Mouse (Mus musculus): ENCODE measurements around the gene Krt5. TPM values are rescaled to one million over a fixed set of nuclear protein-coding genes. Genes with fewer than 3 reads are reported as not detected.

Gene Krt5
- polyA plus RNA-seq, 1 experiment from 2014 or later, result 0.63 TPM

DNA sequence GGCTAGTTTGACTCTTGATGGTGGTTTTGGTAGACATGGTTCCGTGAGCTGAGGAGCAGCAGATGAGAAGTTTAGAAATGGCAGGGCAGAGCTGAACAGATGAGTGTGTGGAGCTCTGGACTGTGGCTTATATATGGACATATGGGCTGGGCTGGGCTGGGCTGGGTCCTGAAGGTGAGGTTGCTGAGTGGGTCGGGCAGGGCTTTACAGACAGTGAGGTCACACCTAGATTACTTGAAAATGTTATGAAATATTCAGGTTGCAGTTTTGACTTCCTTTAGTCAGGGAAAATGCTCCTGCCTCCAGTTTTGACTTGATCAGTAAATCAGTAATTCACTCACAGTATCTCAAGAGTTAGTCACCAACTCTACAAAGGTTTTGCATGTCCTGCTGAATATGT, 32.5 kb downstream of the Krt5 start, which contains the start of gene Krt6b:
Krt6b (minus strand) TSS at position 101 of the 400 bp plus-strand sequence.
- Histone ChIP-seq H3K9ac (ENCODE audit: low read depth, low read length) (no peak within 1 kb of the TSS), H3K27me3 (replicated peaks; ENCODE audit: control insufficient read depth, insufficient read depth, low read length) (no peaks in the 10 kb centered on the region), H3K4me1 (replicated peaks; ENCODE audit: control insufficient read depth, insufficient read depth, low read length) (no peaks in the 10 kb centered on the region), H3K4me3 (ENCODE audit: low read depth, low read length) (no peak within 1 kb of the TSS), H3K4me2 (no peak within 1 kb of the TSS), H3K9me3 (ENCODE audit: control insufficient read depth, low read length) (no peaks in the 10 kb centered on the region), H3K36me3 (ENCODE audit: control insufficient read depth, insufficient read depth, low read length) (no peaks in the 10 kb centered on the region), H3K27ac (ENCODE audit: low read depth, low read length) (no peak within 1 kb of the TSS)
- no peak for DNase-seq (ENCODE audit: low spot score)
- WGBS, result 77% methylated on average over 2 of the region's 2 CpGs
- ATAC-seq (replicated peaks; ENCODE audit: low FRiP score), result no peak

DNA sequence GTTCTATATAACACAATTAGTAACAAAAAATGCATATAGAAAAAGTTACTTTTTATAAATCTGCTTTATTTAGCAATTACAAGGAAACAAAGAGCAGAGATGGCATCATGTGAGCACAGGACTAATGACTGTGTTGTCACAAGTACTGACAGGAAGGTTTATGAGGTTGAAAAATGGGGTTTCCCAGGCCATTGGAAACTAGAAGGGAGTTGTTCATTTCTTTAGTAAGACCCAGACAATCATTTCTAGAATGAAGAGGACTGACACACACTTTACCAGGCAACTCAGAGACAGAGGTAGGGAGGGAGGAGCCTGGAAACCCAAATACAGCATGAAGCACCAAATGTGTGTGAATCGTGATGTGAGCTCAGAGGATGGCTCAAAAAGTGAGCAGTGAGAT, 36.7 kb downstream of the Krt5 start:
- no peaks in the 10 kb centered on the region for H3K9me3 ChIP-seq (ENCODE audit: control insufficient read depth, low read length)
- no peak overlapping the region for H3K4me3 ChIP-seq (ENCODE audit: low read depth, low read length)
- no peak overlapping the region for H3K9ac ChIP-seq (ENCODE audit: low read depth, low read length)
- ATAC-seq (replicated peaks; ENCODE audit: low FRiP score) (no peak), DNase-seq (ENCODE audit: low spot score) (no peak)
- no peaks in the 10 kb centered on the region for H3K27me3 ChIP-seq (replicated peaks; ENCODE audit: control insufficient read depth, insufficient read depth, low read length)
- 64% methylated on average over 1 of the region's 1 CpGs for WGBS
- H3K4me2 ChIP-seq, result no peak overlapping the region
- no peaks in the 10 kb centered on the region for H3K36me3 ChIP-seq (ENCODE audit: control insufficient read depth, insufficient read depth, low read length)
- H3K27ac ChIP-seq (ENCODE audit: low read depth, low read length), result no peak overlapping the region
- H3K4me1 ChIP-seq (replicated peaks; ENCODE audit: control insufficient read depth, insufficient read depth, low read length), result no peaks in the 10 kb centered on the region

Small RNA genes within 50 kb of the gene (microRNA-seq; reads per million reads assigned to microRNA genes)
- gene Gm44323 (ENCODE audit: borderline number of aligned reads) (not detected), gene Gm44342 (ENCODE audit: borderline number of aligned reads) (not detected), gene Gm44383 (ENCODE audit: borderline number of aligned reads) (not detected)

Other genes starting within 250 kb of the Krt5 start
- not detected in 2 replicates for gene Krt81, start 249.1 kb downstream of the Krt5 start, polyA plus RNA-seq (2014; fragmentation: Nextera tagmentation; extraction: Ambion mirVana)
- gene Krt86, start 239.4 kb downstream of the Krt5 start, polyA plus RNA-seq (2014; fragmentation: Nextera tagmentation; extraction: Ambion mirVana), result not detected in 2 replicates
- not detected in 2 replicates for gene Krt83, start 221.4 kb downstream of the Krt5 start, polyA plus RNA-seq (2014; fragmentation: Nextera tagmentation; extraction: Ambion mirVana)
- gene Gm49425, start 195.6 kb downstream of the Krt5 start, polyA plus RNA-seq (2014; fragmentation: Nextera tagmentation; extraction: Ambion mirVana), result not detected in 2 replicates
- not detected in 2 replicates for gene Krt84, start 180.1 kb downstream of the Krt5 start, polyA plus RNA-seq (2014; fragmentation: Nextera tagmentation; extraction: Ambion mirVana)
- gene Krt82, start 162.2 kb downstream of the Krt5 start, polyA plus RNA-seq (2014; fragmentation: Nextera tagmentation; extraction: Ambion mirVana), result not detected in 2 replicates
- gene Krt90, start 149.9 kb downstream of the Krt5 start, polyA plus RNA-seq (2014; fragmentation: Nextera tagmentation; extraction: Ambion mirVana), result 0.06 and 0.08 TPM in 2 replicates
- not detected in 2 replicates for gene Krt75, start 139.0 kb downstream of the Krt5 start, polyA plus RNA-seq (2014; fragmentation: Nextera tagmentation; extraction: Ambion mirVana)
- gene Gm5414, start 84.7 kb downstream of the Krt5 start, polyA plus RNA-seq (2014; fragmentation: Nextera tagmentation; extraction: Ambion mirVana), result not detected in 2 replicates
- gene Gm5478, start 65.5 kb downstream of the Krt5 start, polyA plus RNA-seq (2014; fragmentation: Nextera tagmentation; extraction: Ambion mirVana), result not detected in 2 replicates
- gene Krt6b, start 32.6 kb downstream of the Krt5 start, polyA plus RNA-seq (2014; fragmentation: Nextera tagmentation; extraction: Ambion mirVana), result not detected in 2 replicates
- not detected in 2 replicates for gene Krt6a, start 18.6 kb downstream of the Krt5 start, polyA plus RNA-seq (2014; fragmentation: Nextera tagmentation; extraction: Ambion mirVana)
- not detected in 2 replicates for gene Krt71, start 30.2 kb upstream of the Krt5 start, polyA plus RNA-seq (2014; fragmentation: Nextera tagmentation; extraction: Ambion mirVana)
- gene Krt72, start 73.6 kb upstream of the Krt5 start, polyA plus RNA-seq (2014; fragmentation: Nextera tagmentation; extraction: Ambion mirVana), result not detected in 2 replicates
- not detected in 2 replicates for gene Krt73, start 89.4 kb upstream of the Krt5 start, polyA plus RNA-seq (2014; fragmentation: Nextera tagmentation; extraction: Ambion mirVana)
- gene Krt2, start 105.3 kb upstream of the Krt5 start, polyA plus RNA-seq (2014; fragmentation: Nextera tagmentation; extraction: Ambion mirVana), result not detected in 2 replicates
- gene Krt1, start 137.9 kb upstream of the Krt5 start, polyA plus RNA-seq (2014; fragmentation: Nextera tagmentation; extraction: Ambion mirVana), result 0.43 and 0.48 TPM in 2 replicates
- gene Krt77, start 156.8 kb upstream of the Krt5 start, polyA plus RNA-seq (2014; fragmentation: Nextera tagmentation; extraction: Ambion mirVana), result not detected in 2 replicates
- gene Krt76, start 180.0 kb upstream of the Krt5 start, polyA plus RNA-seq (2014; fragmentation: Nextera tagmentation; extraction: Ambion mirVana), result not detected in 2 replicates
- not detected in 2 replicates for gene Krt4, start 211.8 kb upstream of the Krt5 start, polyA plus RNA-seq (2014; fragmentation: Nextera tagmentation; extraction: Ambion mirVana)
- gene Krt79, start 227.4 kb upstream of the Krt5 start, polyA plus RNA-seq (2014; fragmentation: Nextera tagmentation; extraction: Ambion mirVana), result 0.08 TPM in 1 of 2 replicates, not detected in the other
- not detected in 2 replicates for gene Krt78, start 241.4 kb upstream of the Krt5 start, polyA plus RNA-seq (2014; fragmentation: Nextera tagmentation; extraction: Ambion mirVana)